Mouse (Mus musculus) E14TG2a.4 (cell line): ENCODE data around the gene Nsl1.

ENCODE experiments used
- CTCF ChIP-seq: conservative IDR thresholded peaks from 2 replicates; pipeline ENCODE4 v1.5.1; 2014; ENCODE audit warnings: low read length
- NANOG ChIP-seq: IDR thresholded peaks from 2 replicates; pipeline ENCODE4 v1.6.1; 2014; ENCODE audit warnings: borderline replicate concordance, low read length, mixed read lengths

GRCm38 (mm10) chr1:191037999-191038398, 24.8 kb upstream of the Nsl1 start:
- no peak for TF ChIP-seq CTCF
- TF ChIP-seq NANOG = no peak
